In the genomic region with DNA sequence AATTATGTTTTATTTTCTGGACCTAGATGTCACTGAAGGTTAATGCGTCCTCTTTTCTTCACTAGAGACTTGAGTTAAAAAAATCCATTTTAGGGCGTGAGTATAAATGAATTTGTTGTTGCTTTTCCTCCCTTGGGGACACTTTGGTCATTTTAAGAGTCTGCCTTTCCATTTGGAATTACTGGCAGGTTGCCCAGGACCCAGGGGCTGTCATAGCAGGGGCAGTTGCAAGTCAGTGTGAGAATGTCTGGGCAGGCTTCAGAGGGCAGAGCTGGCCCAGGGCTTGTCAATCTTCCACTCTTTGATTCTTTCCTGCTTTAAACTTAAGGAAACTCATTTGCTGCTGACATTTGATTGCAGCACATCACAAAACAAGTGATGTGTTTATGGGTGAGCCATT, we compare ENCODE assay signal across 11 mouse cellular contexts. TPM values are rescaled to one million over a fixed set of nuclear protein-coding genes. Genes with fewer than 3 reads are reported as not detected.
DNase-seq lines count a peak whose midpoint lies in the region; ATAC-seq lines count a peak whose summit lies in the region.
"Had no signal": no experiment of that assay in that cellular context is flagged by ENCODE, and none has a peak within 500 bp of the region (broad histone marks: within the 10 kb centered on the region; RNA-seq: fewer than 3 reads in every experiment).

No protein-coding gene starts in this region.

- H3K4me1 ChIP-seq in kidney, embryonic 14.5 days (ENCODE audit: control insufficient read depth, insufficient read depth, low read length), result no peaks in the 10 kb centered on the region
- H3K4me1 ChIP-seq in liver, embryonic 12.5 days, result peaks cover 19% of the 10 kb centered on the region
- H3K4me1 ChIP-seq: forebrain, embryonic 15.5 days; hindbrain, embryonic 15.5 days had no signal

- WGBS in kidney, embryonic 14.5 days, result 45% methylated on average over 2 of the region's 2 CpGs
- 85% methylated on average over 2 of the region's 2 CpGs for WGBS in liver, embryonic 12.5 days (ENCODE audit: insufficient replicate concordance)

- no peak overlapping the region for H3K4me2 ChIP-seq in kidney, embryonic 14.5 days (replicated peaks; ENCODE audit: low read depth, low read length)
- no peak overlapping the region for H3K4me2 ChIP-seq in liver, embryonic 12.5 days
- H3K4me2 ChIP-seq: forebrain, embryonic 15.5 days; hindbrain, embryonic 15.5 days had no signal

- DNase-seq in kidney, adult 11 months, result peak; percentile 33
- peak; percentile 57 for DNase-seq in adipocyte (ENCODE audit: low spot score)
- DNase-seq in cerebellum, adult 18-20 months, result peak; percentile 49 to 50
- DNase-seq in kidney, adult 9 months, result peak; percentile 46
- no peak for DNase-seq in frontal cortex, postnatal 36 days (ENCODE audit: low spot score in 2 of 2)
- DNase-seq: thymus, adult 18-20 months had no signal

- H3K27me3 ChIP-seq in kidney, embryonic 14.5 days (ENCODE audit: control insufficient read depth, insufficient read depth, low read length), result no peaks in the 10 kb centered on the region
- H3K27me3 ChIP-seq in liver, embryonic 12.5 days (replicated peaks), result no peaks in the 10 kb centered on the region
- H3K27me3 ChIP-seq: forebrain, embryonic 15.5 days; hindbrain, embryonic 15.5 days had no signal

- no peak overlapping the region for H3K4me3 ChIP-seq in kidney, embryonic 14.5 days (ENCODE audit: low read length)
- H3K4me3 ChIP-seq in liver, embryonic 12.5 days, result no peak overlapping the region
- H3K4me3 ChIP-seq: forebrain, embryonic 15.5 days; hindbrain, embryonic 15.5 days had no signal

- no peak overlapping the region for H3K27ac ChIP-seq in kidney, embryonic 14.5 days (ENCODE audit: low read depth, low read length)
- no peak overlapping the region for H3K27ac ChIP-seq in liver, embryonic 12.5 days
- H3K27ac ChIP-seq: forebrain, embryonic 15.5 days; hindbrain, embryonic 15.5 days had no signal

- H3K9me3 ChIP-seq in kidney, embryonic 14.5 days (ENCODE audit: control insufficient read depth, low read length), result no peaks in the 10 kb centered on the region
- no peaks in the 10 kb centered on the region for H3K9me3 ChIP-seq in liver, embryonic 12.5 days (replicated peaks)
- H3K9me3 ChIP-seq: forebrain, embryonic 15.5 days; G1E; hindbrain, embryonic 15.5 days had no signal

- ATAC-seq in kidney, embryonic 14.5 days (ENCODE audit: low FRiP score, low TSS enrichment), result no peak
- no peak for ATAC-seq in liver, embryonic 12.5 days
- ATAC-seq: forebrain, embryonic 15.5 days had no signal

- H3K9ac ChIP-seq in kidney, embryonic 14.5 days (ENCODE audit: low read depth, low read length), result no peak overlapping the region
- no peak overlapping the region for H3K9ac ChIP-seq in liver, embryonic 12.5 days
- H3K9ac ChIP-seq: forebrain, embryonic 15.5 days; hindbrain, embryonic 15.5 days had no signal

- no peaks in the 10 kb centered on the region for H3K36me3 ChIP-seq in kidney, embryonic 14.5 days (ENCODE audit: control insufficient read depth, insufficient read depth, low read length)
- peaks cover 18% of the 10 kb centered on the region for H3K36me3 ChIP-seq in liver, embryonic 12.5 days

RNA-seq across cellular contexts. Expression of gene Exoc4, which starts 45.7 kb away (rescaled TPM):
- polyA plus RNA-seq in kidney, embryonic 14.5 days (2014; fragmentation: Nextera tagmentation; extraction: Ambion mirVana), result 27.6 and 31.5 TPM in 2 replicates
- 17.0 and 17.6 TPM in 2 replicates for polyA plus RNA-seq in liver, embryonic 12.5 days (2016; fragmentation: Nextera tagmentation; extraction: Ambion mirVana)

Comparison
In these comparisons a context has a peak if more than half of its experiments do, and no peak if none do; other contexts are left out.
1. DNase-seq: peak in kidney, adult 11 months (single experiment), adipocyte (single experiment), cerebellum, adult 18-20 months (2 of 2) and kidney, adult 9 months (single experiment); none in frontal cortex, postnatal 36 days (0 of 2).